In genomic region chr6:128090985-128091832, GRCm38 (mm10) we compare ENCODE assay signal across 8 mouse cellular contexts. TPM values are rescaled to one million over a fixed set of nuclear protein-coding genes. Genes with fewer than 3 reads are reported as not detected.
A peak's percentile ranks its signal among the peaks of the same experiment; 100 is the strongest.
DNase-seq lines count a peak whose midpoint lies in the region; ATAC-seq and TF ChIP-seq lines count a peak whose summit lies in the region.

No protein-coding gene starts in this region.

- H3K9ac ChIP-seq in forebrain, embryonic 13.5 days = no peak overlapping the region
- H3K9ac ChIP-seq in lung, embryonic 14.5 days = no peak overlapping the region

- TF ChIP-seq POLR2A in olfactory bulb, adult 2 months (IDR thresholded peaks at IDR 0.05; ENCODE audit: insufficient read depth, low read depth, low read length) = no peak

- WGBS in forebrain, embryonic 13.5 days = 37% methylated on average over 6 of the region's 6 CpGs
- 25% methylated on average over 6 of the region's 6 CpGs for WGBS in lung, embryonic 14.5 days
- WGBS in olfactory bulb, adult 2 months = 37% methylated on average over 6 of the region's 6 CpGs

- DNase-seq in left cerebral cortex, adult 2 months (ENCODE audit: extremely low spot score in 1 of 2, low spot score in 2 of 2) = peak; percentile 59 to 64
- DNase-seq in left cerebral cortex, adult 11 months (ENCODE audit: low spot score) = no peak
- peak; percentile 31 for DNase-seq in c-Kit-positive CD71-positive TER-119-positive erythroid progenitor cells, embryonic 14.5 days (ENCODE audit: low spot score)
- peak; percentile 68 for DNase-seq in hindlimb bud, embryonic 11.5 days (ENCODE audit: extremely low spot score, low read depth, low spot score)
- DNase-seq in lung, embryonic 14.5 days = peak; percentile 87

- H3K27me3 ChIP-seq in forebrain, embryonic 13.5 days = no peaks in the 10 kb centered on the region
- no peaks in the 10 kb centered on the region for H3K27me3 ChIP-seq in lung, embryonic 14.5 days (ENCODE audit: insufficient read depth, low read length)

- no peaks in the 10 kb centered on the region for H3K9me3 ChIP-seq in forebrain, embryonic 13.5 days (replicated peaks)
- no peaks in the 10 kb centered on the region for H3K9me3 ChIP-seq in lung, embryonic 14.5 days (ENCODE audit: low read depth, low read length)

- H3K4me3 ChIP-seq in left cerebral cortex, adult 2 months = no peak overlapping the region
- H3K4me3 ChIP-seq in forebrain, embryonic 13.5 days = no peak overlapping the region
- H3K4me3 ChIP-seq in lung, embryonic 14.5 days (ENCODE audit: low read depth, low read length) = no peak overlapping the region
- H3K4me3 ChIP-seq in olfactory bulb, adult 2 months (ENCODE audit: insufficient read depth, low read depth, low read length) = no peak overlapping the region

- H3K4me2 ChIP-seq in forebrain, embryonic 13.5 days = no peak overlapping the region
- H3K4me2 ChIP-seq in lung, embryonic 14.5 days = no peak overlapping the region

- peak overlapping the region; percentile 42; the same call in 1 of the 2 replicates for H3K27ac ChIP-seq in left cerebral cortex, adult 2 months
- no peak overlapping the region for H3K27ac ChIP-seq in forebrain, embryonic 13.5 days
- no peak overlapping the region; the same call in 1 of the 2 replicates for H3K27ac ChIP-seq in lung, embryonic 14.5 days (ENCODE audit: low read depth)
- H3K27ac ChIP-seq in olfactory bulb, adult 2 months (ENCODE audit: insufficient read depth, low read depth, low read length) = no peak overlapping the region

- TF ChIP-seq CTCF in left cerebral cortex, adult 2 months (IDR thresholded peaks at IDR 0.05) = peak; percentile 96
- TF ChIP-seq CTCF in lung, embryonic 14.5 days (IDR thresholded peaks at IDR 0.05; ENCODE audit: low read depth) = peak; percentile 95
- peak; percentile 64; the same call in 1 of the 2 replicates for TF ChIP-seq CTCF in olfactory bulb, adult 2 months (IDR thresholded peaks at IDR 0.05; ENCODE audit: insufficient read depth, low read depth, low read length)

- intact Hi-C loops in left cerebral cortex, adult 2 months (cut with DNase I) = loop anchor here (1.0 to 5.0 kb wide), 5 partner anchors 26 to 319 kb away; partner anchors contain the start of gene Tspan9

- ATAC-seq in forebrain, embryonic 13.5 days = peak; percentile 57
- ATAC-seq in lung, embryonic 14.5 days (ENCODE audit: insufficient read depth) = peak; percentile 26; the same call in 1 of the 2 replicates
- no peak for ATAC-seq in frontal cortex, adult (ENCODE audit: low TSS enrichment)

- peaks cover 23% of the 10 kb centered on the region for H3K4me1 ChIP-seq in forebrain, embryonic 13.5 days
- peaks cover 16% of the 10 kb centered on the region for H3K4me1 ChIP-seq in lung, embryonic 14.5 days (ENCODE audit: insufficient read depth)
- H3K4me1 ChIP-seq in olfactory bulb, adult 2 months (ENCODE audit: control insufficient read depth, insufficient read depth, low read length) = peaks cover 33% of the 10 kb centered on the region

- H3K36me3 ChIP-seq in forebrain, embryonic 13.5 days (ENCODE audit: poor library complexity, severe bottlenecking) = no peaks in the 10 kb centered on the region
- H3K36me3 ChIP-seq in lung, embryonic 14.5 days (ENCODE audit: insufficient read depth) = no peaks in the 10 kb centered on the region

RNA-seq across cellular contexts. Expression of gene Tspan9, which starts 52.2 kb away (rescaled TPM):
- total RNA-seq in left cerebral cortex, adult 2 months (2021) = 10 to 100 TPM; 53.0 to 57.6 TPM
- polyA plus RNA-seq in forebrain, embryonic 13.5 days (2015; fragmentation: Nextera tagmentation; extraction: Ambion mirVana) = 20.6 and 30.4 TPM in 2 replicates
- 118 and 121 TPM in 2 replicates for polyA plus RNA-seq in lung, embryonic 14.5 days (2014; fragmentation: Nextera tagmentation; extraction: Ambion mirVana)
- polyA plus RNA-seq in olfactory bulb, adult 2 months (2012; ENCODE audit: insufficient read depth, insufficient read length, low replicate concordance, missing spikeins) = not detected in 2 replicates

Comparison
In these comparisons a context has a peak if more than half of its experiments do, and no peak if none do; other contexts are left out.
1. RNA of gene Tspan9, which starts 52.2 kb away (polyA plus RNA-seq): 118 to 121 TPM in lung, embryonic 14.5 days and 20.6 to 30.4 TPM in forebrain, embryonic 13.5 days; not detected in olfactory bulb, adult 2 months; every median in the first group is over 10 times any median in the second.
2. Peak in every context shown above with its lines, with median percentiles within 50 percentile points of each other: CTCF ChIP-seq.